Mouse (Mus musculus): Measurements from ENCODE around the gene Tnfsf12.

Gene Tnfsf12

GRCm38 (mm10) chr11:69645860-69646259 lies 49.8 kb downstream of the Tnfsf12 start:
- no peak for DNase-seq

Measured in thymus, adult 18-20 months (tissue).